ENCODE assay signal across 33 mouse cellular contexts in the genomic region with DNA sequence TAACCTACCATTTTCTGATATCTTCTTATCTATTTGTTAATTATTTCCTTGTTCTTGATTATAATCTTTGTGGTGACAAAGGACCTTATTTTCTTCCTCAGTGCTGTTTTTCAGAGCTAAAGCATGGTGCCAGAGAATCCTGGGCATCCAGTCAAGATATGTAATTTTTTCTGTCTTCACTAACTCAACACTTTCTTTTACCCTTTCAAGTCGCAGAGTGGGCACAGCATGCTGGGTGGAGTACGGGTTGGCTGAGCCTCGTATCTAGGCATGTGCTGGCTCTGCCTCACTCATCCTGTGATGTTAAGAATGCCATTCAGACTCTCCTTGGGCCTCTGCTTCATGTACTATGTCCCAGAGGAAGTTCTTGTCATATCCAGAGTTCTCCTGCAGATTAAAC. TPM values are rescaled to one million over a fixed set of nuclear protein-coding genes. Genes with fewer than 3 reads are reported as not detected.
DNase-seq lines count a peak whose midpoint lies in the region; ATAC-seq and TF ChIP-seq lines count a peak whose summit lies in the region.
"Had no signal": no experiment of that assay in that cellular context is flagged by ENCODE, and none has a peak within 500 bp of the region (broad histone marks: within the 10 kb centered on the region; RNA-seq: fewer than 3 reads in every experiment).

No protein-coding gene starts in this region.

- H3K4me2 ChIP-seq in forebrain, postnatal 0 days (ENCODE audit: low read depth): no peak overlapping the region
- no peak overlapping the region for H3K4me2 ChIP-seq in forebrain, embryonic 11.5 days (ENCODE audit: low read depth, low read length, severe bottlenecking)
- no peak overlapping the region for H3K4me2 ChIP-seq in liver, postnatal 0 days (ENCODE audit: low read depth, low read length)
- H3K4me2 ChIP-seq: heart, embryonic 13.5 days; hindbrain, embryonic 15.5 days; kidney, embryonic 15.5 days; limb, embryonic 13.5 days; liver, embryonic 11.5 days; midbrain, embryonic 13.5 days; neural tube, embryonic 13.5 days had no signal

- no peak for TF ChIP-seq EP300 in liver, postnatal 0 days (IDR thresholded peaks at IDR 0.05; ENCODE audit: low read depth)

- peak; percentile 82 for ATAC-seq in forebrain, postnatal 0 days
- no peak for ATAC-seq in forebrain, embryonic 11.5 days (replicated peaks; ENCODE audit: low FRiP score)
- no peak for ATAC-seq in erythroblast, adult 5-6 weeks (replicated peaks; ENCODE audit: low FRiP score, poor library complexity, severe bottlenecking)
- ATAC-seq in liver, postnatal 0 days: no peak
- ATAC-seq: CD4-positive, CD25-positive, alpha-beta regulatory T cell, adult 4 months; inflammation-experienced regulatory T-cells, adult 6 months; midbrain, embryonic 13.5 days had no signal

- H3K27ac ChIP-seq in forebrain, postnatal 0 days (ENCODE audit: low read depth, low read length): peak overlapping the region; percentile 21
- H3K27ac ChIP-seq in forebrain, embryonic 11.5 days (ENCODE audit: low read depth, low read length): no peak overlapping the region
- no peak overlapping the region for H3K27ac ChIP-seq in liver, postnatal 0 days (ENCODE audit: low read depth)
- H3K27ac ChIP-seq: heart, embryonic 13.5 days; hindbrain, embryonic 15.5 days; kidney, embryonic 15.5 days; limb, embryonic 13.5 days; macrophage; midbrain, embryonic 13.5 days; neural tube, embryonic 13.5 days; stomach, postnatal 0 days had no signal

- H3K27me3 ChIP-seq in forebrain, postnatal 0 days (ENCODE audit: insufficient read depth, low read length): no peaks in the 10 kb centered on the region
- H3K27me3 ChIP-seq in forebrain, embryonic 11.5 days (ENCODE audit: control insufficient read depth, insufficient read depth, low read length): no peaks in the 10 kb centered on the region
- no peaks in the 10 kb centered on the region for H3K27me3 ChIP-seq in liver, postnatal 0 days (ENCODE audit: insufficient read depth, low read length)
- H3K27me3 ChIP-seq: heart, embryonic 13.5 days; hindbrain, embryonic 15.5 days; kidney, embryonic 15.5 days; limb, embryonic 13.5 days; midbrain, embryonic 13.5 days; neural tube, embryonic 13.5 days had no signal

- DNase-seq in forebrain, postnatal 0 days: peak; percentile 78
- DNase-seq in forebrain, embryonic 11.5 days (ENCODE audit: low spot score): no peak
- peak; percentile 66 to 67 for DNase-seq in right cerebral cortex, postnatal 10 days (ENCODE audit: low spot score in 2 of 2)
- DNase-seq in right cerebral cortex, postnatal 36 days (ENCODE audit: low spot score in 2 of 2): no peak
- peak; percentile 61 for DNase-seq in brain, embryonic 18.5 days (ENCODE audit: low read depth, low spot score)
- DNase-seq in liver, postnatal 0 days: no peak
- DNase-seq: adrenal gland, postnatal 10 days; cerebellum, adult 18-20 months; cerebellum, postnatal 14 days; gastrocnemius, postnatal 10 days; kidney, adult 11 months; kidney, postnatal 25 days; right cerebral cortex, postnatal 25 days; thymus, adult 2 months; thymus, postnatal 36 days had no signal

- H3K9ac ChIP-seq in forebrain, postnatal 0 days: no peak overlapping the region
- H3K9ac ChIP-seq in forebrain, embryonic 11.5 days (ENCODE audit: low read length): no peak overlapping the region
- H3K9ac ChIP-seq in liver, postnatal 0 days (replicated peaks): no peak overlapping the region
- H3K9ac ChIP-seq: heart, embryonic 13.5 days; hindbrain, embryonic 15.5 days; kidney, embryonic 15.5 days; limb, embryonic 13.5 days; midbrain, embryonic 13.5 days; neural tube, embryonic 13.5 days had no signal

- WGBS in forebrain, postnatal 0 days: 43% methylated on average over 3 of the region's 3 CpGs
- 88% methylated on average over 3 of the region's 3 CpGs for WGBS in forebrain, embryonic 11.5 days
- 75% methylated on average over 3 of the region's 3 CpGs for WGBS in liver, postnatal 0 days (ENCODE audit: insufficient replicate concordance)

- no peak overlapping the region for H3K4me3 ChIP-seq in forebrain, postnatal 0 days (ENCODE audit: low read depth, low read length)
- no peak overlapping the region for H3K4me3 ChIP-seq in forebrain, embryonic 11.5 days (ENCODE audit: low read depth, low read length)
- no peak overlapping the region for H3K4me3 ChIP-seq in liver, postnatal 0 days (ENCODE audit: low read depth, low read length)
- H3K4me3 ChIP-seq: heart, embryonic 13.5 days; hindbrain, embryonic 15.5 days; kidney, embryonic 15.5 days; limb, embryonic 13.5 days; midbrain, embryonic 13.5 days; neural tube, embryonic 13.5 days had no signal

- H3K4me1 ChIP-seq in forebrain, postnatal 0 days (ENCODE audit: insufficient read depth): no peaks in the 10 kb centered on the region
- H3K4me1 ChIP-seq in forebrain, embryonic 11.5 days (replicated peaks; ENCODE audit: control insufficient read depth, insufficient read depth, low read length): no peaks in the 10 kb centered on the region
- no peaks in the 10 kb centered on the region for H3K4me1 ChIP-seq in liver, postnatal 0 days (ENCODE audit: insufficient read depth)
- H3K4me1 ChIP-seq: hindbrain, embryonic 15.5 days; kidney, embryonic 15.5 days; limb, embryonic 13.5 days; midbrain, embryonic 13.5 days; neural tube, embryonic 13.5 days had no signal

- TF ChIP-seq CTCF in forebrain, postnatal 0 days (IDR thresholded peaks at IDR 0.05; ENCODE audit: low read depth): no peak
- TF ChIP-seq CTCF in liver, postnatal 0 days (IDR thresholded peaks at IDR 0.05; ENCODE audit: low read depth): no peak

- H3K36me3 ChIP-seq in forebrain, postnatal 0 days (ENCODE audit: insufficient read depth): no peaks in the 10 kb centered on the region
- no peaks in the 10 kb centered on the region for H3K36me3 ChIP-seq in forebrain, embryonic 11.5 days (ENCODE audit: control insufficient read depth, insufficient read depth, low read length)
- H3K36me3 ChIP-seq in liver, postnatal 0 days (replicated peaks; ENCODE audit: insufficient read depth, low read length): no peaks in the 10 kb centered on the region
- H3K36me3 ChIP-seq: heart, embryonic 13.5 days; hindbrain, embryonic 15.5 days; kidney, embryonic 15.5 days; limb, embryonic 13.5 days; midbrain, embryonic 13.5 days; neural tube, embryonic 13.5 days had no signal

- no peaks in the 10 kb centered on the region for H3K9me3 ChIP-seq in forebrain, postnatal 0 days (ENCODE audit: low read length)
- no peaks in the 10 kb centered on the region for H3K9me3 ChIP-seq in forebrain, embryonic 11.5 days (ENCODE audit: control insufficient read depth, low read length)
- no peaks in the 10 kb centered on the region for H3K9me3 ChIP-seq in liver, postnatal 0 days (ENCODE audit: low read length)
- H3K9me3 ChIP-seq: heart, embryonic 13.5 days; hindbrain, embryonic 15.5 days; kidney, embryonic 15.5 days; limb, embryonic 13.5 days; midbrain, embryonic 13.5 days had no signal

RNA-seq across cellular contexts. Expression of gene Cnih3, which starts 46.8 kb away (rescaled TPM):
- total RNA-seq in forebrain, postnatal 0 days (2014; rRNA removed): 62.4 and 80.8 TPM in 2 replicates
- polyA plus RNA-seq in forebrain, postnatal 0 days (2015; fragmentation: Nextera tagmentation; extraction: Ambion mirVana): 31.1 and 49.3 TPM in 2 replicates
- polyA plus RNA-seq in forebrain, embryonic 11.5 days (2014; fragmentation: Nextera tagmentation; extraction: Ambion mirVana): 1.9 and 3.5 TPM in 2 replicates
- total RNA-seq in erythroblast, adult 5-6 weeks (2015; ENCODE audit: low replicate concordance): not detected in 2 replicates
- total RNA-seq in erythroblast, adult 5-6 weeks (2017; ENCODE audit: low replicate concordance): not detected in 2 replicates
- not detected in 2 replicates for polyA plus RNA-seq in liver, postnatal 0 days (2015; fragmentation: Nextera tagmentation; extraction: Ambion mirVana)
- total RNA-seq: adrenal gland, postnatal 10 days; heart, adult 8-10 months; heart, postnatal 10 days; hematopoietic stem cell, adult 5-6 weeks; megakaryocyte-erythroid progenitor cell, adult 5-6 weeks had no signal
- polyA plus RNA-seq: CD4-positive, CD25-positive, alpha-beta regulatory T cell, adult 4 months; inflammation-experienced regulatory T-cells, adult 6 months; liver, embryonic 11.5 days; liver, embryonic 16.5 days; macrophage; spleen, adult 2 months; thymus, adult 2 months had no signal

Comparison
In these comparisons a context has a peak if more than half of its experiments do, and no peak if none do; other contexts are left out.
1. DNase-seq: peak in forebrain, postnatal 0 days (single experiment), right cerebral cortex, postnatal 10 days (2 of 2) and brain, embryonic 18.5 days (single experiment); none in forebrain, embryonic 11.5 days (single experiment), right cerebral cortex, postnatal 36 days (0 of 2) and liver, postnatal 0 days (single experiment).